Mouse (Mus musculus): ENCODE measurements around the gene Rraga.
"Not testable (repeated sequence)": the region's sequence is repeated elsewhere in the genome, so short reads cannot be mapped to it uniquely, and the experiment has no call there.

The Rraga gene

GRCm38 (mm10) chr4:86588236-86588635 lies 12.8 kb downstream of the Rraga start:
- peak; percentile 59 to 67 for DNase-seq (ENCODE audit: low spot score in 2 of 2)

- no peak for DNase-seq (ENCODE audit: low spot score in 2 of 2)
These were observed 15.8 kb downstream of the Rraga start for GRCm38 (mm10) chr4:86591304-86591703.

GRCm38 (mm10) chr4:86611524-86612288 lies 36.2 kb downstream of the Rraga start, which contains the start of gene Haus6:
TSS of gene Haus6 (minus strand) at chr4:86612055.
- DNase-seq (ENCODE audit: low spot score in 2 of 2): peak; percentile 94 to 96

GRCm38 (mm10) chr4:86612289-86612620 lies 36.8 kb downstream of the Rraga start:
- no peak for DNase-seq (ENCODE audit: low spot score in 2 of 2)

GRCm38 (mm10) chr4:86620506-86620905 lies 45.0 kb downstream of the Rraga start:
- no peak for DNase-seq (ENCODE audit: low spot score in 2 of 2)

- no peak for DNase-seq (ENCODE audit: low spot score in 2 of 2)
These were observed 46.6 kb downstream of the Rraga start for GRCm38 (mm10) chr4:86622116-86622515.

- not testable (repeated sequence) for DNase-seq (ENCODE audit: low spot score in 2 of 2)
These were observed 47.1 kb downstream of the Rraga start for GRCm38 (mm10) chr4:86622532-86622931.

- DNase-seq (ENCODE audit: low spot score in 2 of 2): no peak
These were observed 50.0 kb downstream of the Rraga start for GRCm38 (mm10) chr4:86625463-86625862.

GRCm38 (mm10) chr4:86626496-86626895 lies 51.0 kb downstream of the Rraga start:
- DNase-seq (ENCODE audit: low spot score in 2 of 2): not testable (repeated sequence)
